Mouse (Mus musculus): Measurements from ENCODE around the gene Mthfd1.

The Mthfd1 gene

DNA sequence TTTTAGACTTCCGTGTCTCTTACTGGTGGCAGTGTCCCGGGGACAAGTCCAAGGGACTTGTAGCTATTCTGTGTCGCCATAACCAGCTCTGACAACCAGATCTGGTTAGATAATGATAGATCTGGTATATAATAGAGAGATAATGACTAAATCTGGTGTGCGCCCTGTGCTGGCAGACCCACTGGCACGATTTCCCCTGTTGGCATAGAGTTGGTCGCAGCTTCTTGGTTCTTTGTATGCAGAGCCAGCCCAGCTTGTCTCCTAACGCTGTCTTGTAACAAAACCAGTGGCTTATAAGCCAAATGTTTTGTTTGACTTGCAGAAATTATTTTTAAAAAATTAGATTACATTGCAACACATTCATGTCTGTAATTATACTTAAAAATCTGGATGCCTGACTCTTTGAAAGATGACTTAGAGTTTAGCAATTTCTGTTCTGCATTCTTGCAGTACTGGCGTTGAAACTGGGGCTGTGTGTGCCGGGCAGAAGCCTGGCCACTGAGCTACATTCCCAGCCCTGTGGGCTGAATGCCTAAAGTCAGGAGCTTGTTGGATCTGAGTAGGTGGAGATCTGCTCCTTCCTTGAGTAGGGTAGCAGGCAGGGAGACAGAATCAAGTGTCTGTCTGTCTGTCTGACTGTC lies 9.3 kb downstream of the Mthfd1 start:
- DNase-seq: peak; percentile 85

DNA sequence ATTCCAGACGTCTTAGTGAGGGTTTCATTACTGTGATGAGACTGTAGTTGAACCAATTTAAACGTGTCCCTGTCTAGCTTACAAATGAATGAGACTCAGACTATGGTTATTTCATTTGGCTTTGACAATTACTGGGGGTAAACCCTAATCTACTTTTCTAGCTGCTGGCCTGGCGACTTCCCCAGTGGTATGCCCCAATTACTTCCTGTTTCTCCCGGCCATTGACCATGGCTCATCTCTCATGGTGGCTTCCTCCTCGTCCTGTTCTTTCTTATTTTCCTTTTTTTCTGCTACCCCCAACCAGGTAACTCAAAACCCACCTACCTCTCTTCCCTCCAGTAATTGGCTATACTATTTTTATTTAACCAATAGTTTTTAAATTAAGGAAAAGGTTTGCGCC lies 9.9 kb downstream of the Mthfd1 start:
- no peak for DNase-seq

DNA sequence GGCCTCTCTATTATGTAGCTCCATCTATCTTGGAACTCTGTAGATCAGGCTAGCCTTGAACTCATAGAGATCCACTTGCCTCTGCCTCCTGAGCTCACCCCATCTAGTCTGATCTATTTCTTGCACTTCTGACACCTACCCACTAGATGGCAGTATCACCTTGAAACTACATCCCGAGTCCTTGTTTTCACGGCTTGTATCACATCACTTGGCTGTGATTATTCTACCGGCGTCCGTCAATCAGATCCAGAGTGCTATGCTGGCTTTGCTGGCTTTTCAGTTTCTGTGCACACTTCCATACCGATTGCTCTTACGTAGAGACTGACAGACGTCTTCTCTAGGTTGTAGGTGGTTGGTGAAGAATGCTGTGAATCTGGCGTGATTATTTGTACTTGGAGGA lies 11.8 kb downstream of the Mthfd1 start:
- DNase-seq: peak; percentile 58

DNA sequence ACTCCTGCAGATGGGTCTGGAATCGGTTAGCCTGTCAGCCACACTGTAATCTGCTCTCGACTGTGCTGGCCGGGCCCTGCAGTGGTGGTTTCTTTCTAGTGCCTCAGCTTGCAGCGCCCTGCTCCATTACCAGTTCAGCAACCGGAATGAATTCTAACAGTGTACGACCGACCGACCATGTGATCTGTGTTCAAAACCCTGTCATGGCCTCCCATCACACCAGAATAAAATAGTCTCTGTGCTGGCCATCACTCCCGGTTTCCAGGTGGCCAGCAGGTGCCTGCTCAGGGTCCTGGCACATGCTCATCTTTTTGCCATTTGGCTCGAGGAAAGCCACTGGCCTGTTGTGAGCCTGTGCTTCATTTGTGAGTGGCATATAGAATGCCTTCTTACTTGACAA lies 13.6 kb downstream of the Mthfd1 start:
- no peak for DNase-seq

DNA sequence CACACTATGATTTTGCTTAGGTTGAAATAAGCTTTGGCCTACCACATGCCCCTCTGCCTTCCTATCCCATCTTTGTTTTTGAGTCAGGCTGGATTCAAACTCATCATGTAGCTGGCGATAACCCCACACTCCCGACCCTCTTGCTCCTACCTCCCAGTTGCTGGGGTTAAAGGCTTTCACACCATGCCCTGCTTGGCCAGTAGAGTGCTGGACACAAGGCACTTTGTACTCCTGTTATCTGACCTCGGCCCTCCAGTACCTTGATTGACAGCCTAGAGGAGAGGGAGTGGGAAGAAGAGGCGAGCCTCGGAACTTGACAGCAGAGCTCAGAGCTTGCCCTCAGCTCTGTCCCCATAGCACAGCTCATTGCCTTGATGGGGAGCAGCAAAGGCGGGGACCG lies 14.1 kb downstream of the Mthfd1 start:
- no peak for DNase-seq

DNA sequence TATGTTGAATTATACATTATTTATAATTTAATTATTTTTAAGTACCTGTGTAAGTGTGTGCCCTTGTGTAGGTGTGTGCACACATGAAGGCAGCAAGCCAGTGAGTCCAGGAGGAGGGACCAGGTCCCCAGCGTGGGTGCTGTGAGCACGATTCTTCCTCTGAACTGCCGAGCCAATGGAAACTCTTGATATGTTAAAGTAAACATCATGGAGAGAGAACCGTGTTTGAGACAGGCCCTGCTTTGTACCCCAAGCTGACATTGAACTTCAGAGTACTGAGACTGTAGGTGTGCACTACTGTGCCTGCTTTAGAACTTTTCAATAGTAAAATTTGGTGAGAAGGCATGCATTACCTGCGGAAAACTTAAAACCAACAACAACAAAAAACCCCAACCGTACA lies 16.4 kb downstream of the Mthfd1 start:
- no peak for DNase-seq

DNA sequence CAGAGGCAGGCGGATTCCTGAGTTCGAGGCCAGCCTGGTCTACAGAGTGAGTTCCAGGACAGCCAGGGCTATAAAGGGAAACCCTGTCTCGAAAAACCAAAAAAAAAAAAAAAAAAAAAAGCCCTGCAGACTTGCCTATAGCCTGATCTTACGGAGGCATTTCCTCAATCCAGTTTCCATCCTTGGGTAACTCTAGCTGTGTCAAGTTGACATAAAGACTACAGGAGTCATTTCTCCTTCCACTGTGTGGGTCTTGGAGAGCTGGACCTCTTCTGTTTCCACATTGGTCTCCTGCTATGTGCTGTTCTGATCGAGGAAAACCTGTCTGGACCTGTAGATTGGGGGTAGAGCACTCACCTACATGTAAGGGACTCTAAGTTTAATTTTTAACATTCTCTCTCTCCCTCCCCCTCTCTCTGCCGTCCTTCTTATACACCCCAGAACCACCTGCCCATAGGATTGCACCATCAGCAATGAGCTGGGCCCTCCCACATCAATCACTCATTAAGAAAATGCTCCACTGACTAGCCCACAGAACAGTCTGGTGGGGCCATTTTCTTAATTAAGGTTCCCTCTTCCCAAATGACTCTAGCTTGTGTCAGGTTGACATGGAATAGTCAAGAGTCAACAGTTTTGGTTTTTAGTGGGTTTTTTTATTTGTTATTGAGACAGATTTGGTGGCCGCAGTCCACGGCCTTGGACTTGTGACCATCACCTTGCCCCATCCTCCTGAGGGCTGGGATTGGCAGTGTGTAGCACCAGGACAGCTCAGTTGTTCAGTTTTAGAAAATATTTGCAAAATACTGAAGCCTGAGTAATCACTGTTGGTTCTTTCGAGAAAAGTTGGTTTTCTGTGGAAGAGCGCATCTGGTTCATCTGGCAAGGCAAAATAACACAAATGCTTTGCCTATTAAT lies 17.8 kb downstream of the Mthfd1 start:
- DNase-seq: no peak

DNA sequence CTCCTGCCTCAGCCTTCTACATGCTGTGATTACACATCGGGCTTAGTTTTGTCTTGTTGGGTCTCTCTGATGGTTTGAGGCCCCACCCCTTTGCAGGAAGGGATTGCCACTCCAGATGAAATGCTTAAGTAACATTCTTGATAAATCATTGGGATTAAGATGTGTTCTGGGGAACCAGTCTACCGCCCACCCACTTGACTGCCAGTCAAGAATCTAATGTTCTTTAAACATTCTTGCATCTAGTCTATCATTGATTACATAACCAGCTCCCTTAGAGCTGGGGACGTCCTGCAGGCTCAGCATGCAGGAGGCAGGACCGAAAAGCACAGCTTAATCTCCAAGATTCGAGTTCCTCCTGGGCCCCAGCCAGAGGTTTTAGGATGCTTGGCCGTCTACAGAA lies 23.1 kb downstream of the Mthfd1 start:
- peak; percentile 40 for DNase-seq

DNA sequence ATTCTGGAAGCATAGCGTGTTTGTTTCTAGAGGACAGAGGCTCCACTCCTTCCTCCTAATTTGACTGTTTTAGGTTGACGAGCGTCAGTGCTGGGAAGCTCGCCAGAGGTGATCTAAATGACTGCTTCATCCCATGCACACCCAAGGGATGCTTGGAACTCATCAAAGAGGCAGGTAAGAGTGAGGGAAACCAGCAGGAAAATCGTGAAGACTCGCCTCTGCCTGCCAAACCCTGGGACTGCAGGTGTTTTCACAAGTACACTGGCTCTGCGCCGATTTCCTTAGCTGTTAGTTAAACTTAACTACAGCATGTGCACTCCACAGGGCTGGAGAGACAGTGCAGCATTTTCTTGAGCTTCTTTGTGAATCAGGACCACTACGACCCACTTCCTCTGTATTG lies 25.5 kb downstream of the Mthfd1 start:
- DNase-seq: peak; percentile 45

DNA sequence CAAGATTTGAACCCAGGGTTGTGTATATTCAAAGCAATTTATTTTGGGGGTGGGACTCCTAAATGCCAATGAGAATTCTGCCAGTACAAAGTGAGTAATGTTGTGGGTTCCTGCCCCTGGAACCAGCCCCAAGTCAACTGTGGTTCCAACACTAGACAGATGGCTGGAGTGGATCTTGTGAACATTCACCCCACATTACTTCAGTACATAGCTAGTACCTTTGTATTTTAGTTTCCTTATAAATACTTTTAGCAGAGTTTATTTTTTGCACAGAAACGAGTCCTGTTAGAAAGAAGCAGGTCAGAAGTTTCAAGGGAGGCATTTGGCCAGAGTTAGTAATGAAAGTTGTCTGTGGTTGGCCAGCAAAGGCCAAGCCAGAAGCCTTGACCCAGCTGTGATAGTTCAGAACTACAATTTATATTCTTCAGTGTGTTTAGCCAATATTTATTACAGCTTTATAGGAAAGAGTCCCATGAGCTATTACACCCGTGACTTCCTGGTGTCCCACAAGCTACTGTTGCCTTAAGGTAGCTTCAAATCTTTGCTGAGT lies 26.1 kb downstream of the Mthfd1 start:
- no peak for DNase-seq

DNA sequence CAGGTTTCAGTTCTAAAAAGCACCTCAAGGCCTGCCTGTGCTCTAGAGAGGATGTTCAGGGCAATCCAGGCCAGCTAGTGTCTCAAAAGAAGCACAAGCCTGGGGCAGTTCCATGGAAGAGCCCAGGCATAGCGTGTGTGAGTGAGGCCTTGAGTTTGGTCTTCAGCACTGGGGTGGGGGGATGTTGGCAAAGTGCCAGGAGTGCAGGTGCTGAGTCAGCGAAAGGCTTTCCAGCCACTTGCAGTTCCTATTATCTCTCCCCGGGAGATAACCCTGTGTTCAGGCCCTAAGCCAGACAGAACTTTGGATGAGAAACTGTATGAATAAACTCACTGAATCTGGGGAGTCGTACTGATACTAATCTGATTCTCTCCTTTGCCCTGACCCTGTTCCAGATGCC lies 27.0 kb downstream of the Mthfd1 start:
- DNase-seq: no peak

DNA sequence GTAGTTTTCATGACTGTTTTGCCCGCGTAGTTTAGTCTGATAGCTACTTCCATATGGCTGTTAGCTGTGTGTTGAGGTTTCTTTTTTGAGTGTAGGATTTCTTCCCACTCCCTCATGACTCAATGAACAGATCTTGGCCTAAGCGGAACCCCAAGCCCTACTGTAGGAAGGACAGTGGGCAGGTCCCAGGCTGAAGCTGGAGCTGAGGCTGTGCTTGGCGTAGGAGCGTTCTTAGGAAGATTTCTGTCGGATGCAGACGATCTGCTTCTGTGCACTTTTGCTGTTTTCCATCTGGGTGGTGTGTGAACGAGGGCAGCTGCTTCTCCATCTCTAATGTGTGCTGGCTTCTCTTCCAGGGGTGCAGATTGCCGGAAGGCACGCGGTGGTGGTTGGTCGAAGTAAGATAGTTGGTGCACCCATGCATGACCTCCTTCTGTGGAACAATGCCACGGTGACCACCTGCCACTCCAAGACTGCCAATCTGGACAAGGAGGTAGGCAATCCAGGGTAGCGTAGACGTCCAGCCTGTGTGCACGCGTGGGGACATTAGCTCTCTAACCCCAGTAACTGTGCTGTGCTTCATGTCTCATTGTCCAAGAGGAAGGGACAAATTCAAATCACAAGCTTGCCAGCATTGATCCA lies 27.6 kb downstream of the Mthfd1 start:
- no peak for DNase-seq

DNA sequence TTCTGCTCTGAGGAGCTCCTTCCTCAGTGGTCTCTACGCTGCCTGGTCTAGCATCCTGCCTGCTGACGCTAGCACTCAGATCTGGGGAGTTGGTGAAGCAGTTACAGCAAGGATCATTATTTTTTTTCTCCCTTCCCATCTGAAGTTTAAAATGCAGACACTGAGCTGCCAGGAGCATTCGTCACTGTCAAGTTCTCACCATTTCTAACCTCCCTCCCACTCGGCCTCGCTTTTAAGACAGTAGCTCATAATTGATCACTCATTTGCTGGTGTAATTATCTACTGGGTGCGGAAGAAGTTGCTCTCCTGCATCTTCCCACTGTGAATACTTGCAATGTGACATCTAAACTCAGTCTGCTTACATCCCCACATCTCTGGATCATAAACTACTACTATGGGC lies 30.3 kb downstream of the Mthfd1 start:
- no peak for DNase-seq

DNA sequence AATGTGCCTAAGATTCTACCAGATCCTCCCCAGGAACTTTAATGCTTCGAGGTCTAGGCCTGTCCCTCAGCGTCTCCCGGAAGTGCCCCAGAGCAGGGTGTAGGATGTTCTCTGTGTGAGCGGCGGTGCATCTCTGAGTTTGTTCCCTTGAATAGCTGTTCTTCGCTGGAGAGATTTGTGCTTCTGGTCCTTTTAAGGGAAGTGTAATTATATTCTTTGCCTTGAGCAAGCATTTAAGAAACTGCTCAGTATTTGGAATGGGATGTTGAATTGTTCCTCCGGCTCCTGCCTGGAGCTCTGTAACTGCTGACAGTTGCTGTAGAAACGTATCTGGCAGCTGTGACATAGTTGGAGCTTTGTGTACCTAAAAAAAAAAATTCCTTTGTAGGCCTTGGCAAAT lies 32.9 kb downstream of the Mthfd1 start:
- DNase-seq: peak; percentile 58

DNA sequence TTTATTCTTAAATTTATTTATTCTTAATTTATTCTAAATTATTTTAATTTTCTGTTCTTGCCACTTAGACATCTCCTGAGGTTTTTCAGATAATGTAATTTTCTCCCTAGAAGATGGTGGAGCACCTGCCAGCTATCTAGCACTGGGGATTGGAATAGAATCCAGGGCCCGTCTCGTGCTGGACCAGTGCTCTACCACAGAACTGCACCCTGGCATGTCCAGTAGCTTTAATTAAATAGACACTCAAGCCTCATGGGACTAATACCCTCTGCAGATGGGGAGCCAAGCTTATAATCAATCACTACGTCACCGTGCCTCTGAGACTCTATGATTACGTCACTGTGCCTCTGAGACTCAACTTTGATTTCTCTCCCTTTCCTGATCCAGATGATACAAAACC lies 33.4 kb downstream of the Mthfd1 start:
- no peak for DNase-seq

DNA sequence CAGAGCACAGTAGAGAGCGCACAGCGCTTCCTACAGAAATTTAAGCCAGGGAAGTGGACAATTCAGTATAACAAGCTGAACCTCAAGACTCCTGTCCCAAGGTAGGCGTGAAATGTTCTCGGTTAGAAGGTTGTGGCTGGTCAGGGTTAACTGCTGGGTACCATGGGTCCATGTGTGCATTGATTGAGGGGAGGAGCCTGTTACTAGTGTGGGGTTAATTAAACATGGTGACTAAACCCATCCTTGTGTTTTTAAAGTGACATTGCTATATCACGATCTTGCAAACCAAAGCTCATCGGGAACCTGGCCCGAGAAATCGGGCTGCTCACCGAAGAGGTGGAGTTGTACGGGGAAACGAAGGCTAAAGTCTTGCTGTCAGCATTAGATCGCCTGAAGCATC lies 34.3 kb downstream of the Mthfd1 start:
- no peak for DNase-seq

DNA sequence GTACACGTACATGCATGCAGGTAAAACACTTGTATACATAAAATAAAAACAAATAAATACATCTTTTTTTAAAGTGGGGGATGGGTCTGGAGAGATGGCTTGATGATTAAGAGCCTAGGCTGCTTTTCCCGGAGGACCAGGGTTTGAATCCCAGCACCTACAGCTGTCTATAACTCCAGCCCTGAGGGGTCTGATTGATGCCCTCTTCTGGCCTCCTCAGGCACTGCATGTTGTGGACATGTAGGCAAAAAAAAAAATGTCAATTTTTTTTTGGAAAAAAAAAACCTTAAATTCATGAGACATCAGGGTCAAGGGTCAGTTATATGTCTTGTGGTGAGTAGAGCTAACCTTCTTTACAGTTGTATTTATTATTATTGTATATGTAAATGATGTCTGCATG lies 35.2 kb downstream of the Mthfd1 start:
- no peak for DNase-seq

DNA sequence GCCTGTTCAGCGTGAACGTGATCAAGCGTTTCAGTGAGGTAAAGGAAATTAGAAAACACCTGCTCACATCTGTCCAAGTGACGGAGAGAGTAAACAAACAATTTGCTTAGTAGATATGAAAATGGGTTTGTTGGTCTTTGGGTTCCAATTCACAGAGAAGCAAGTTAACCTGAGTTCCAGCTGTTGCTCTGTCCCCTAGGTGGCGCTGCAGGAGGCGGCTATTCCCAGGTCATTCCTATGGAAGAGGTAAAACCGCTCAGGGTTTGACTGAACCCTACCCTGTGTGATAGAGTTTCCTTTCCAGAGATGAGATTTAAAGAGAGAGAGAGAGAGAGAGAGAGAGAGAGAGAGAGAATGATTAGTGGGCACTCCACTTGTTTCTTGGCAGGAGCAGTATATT lies 38.1 kb downstream of the Mthfd1 start:
- DNase-seq: no peak

DNA sequence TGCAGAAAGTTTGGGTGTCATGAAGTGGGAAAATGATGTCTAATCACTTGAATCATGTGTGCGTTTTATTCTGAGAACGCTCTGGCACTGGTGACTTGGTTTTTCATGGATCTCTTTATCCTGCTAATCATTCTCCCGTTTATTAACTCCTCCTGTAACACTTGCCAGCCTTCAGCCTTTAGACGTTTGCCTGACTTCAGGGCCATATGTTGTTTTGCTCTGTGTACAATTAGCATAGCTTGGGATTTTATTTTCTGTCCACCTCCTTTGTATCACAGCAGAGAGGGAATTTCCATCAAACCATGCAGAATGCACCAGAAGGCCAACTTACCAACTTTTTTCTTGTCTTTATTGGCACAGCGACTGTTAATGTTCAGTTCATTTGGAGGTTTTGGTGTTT lies 42.7 kb downstream of the Mthfd1 start:
- no peak for DNase-seq

DNA sequence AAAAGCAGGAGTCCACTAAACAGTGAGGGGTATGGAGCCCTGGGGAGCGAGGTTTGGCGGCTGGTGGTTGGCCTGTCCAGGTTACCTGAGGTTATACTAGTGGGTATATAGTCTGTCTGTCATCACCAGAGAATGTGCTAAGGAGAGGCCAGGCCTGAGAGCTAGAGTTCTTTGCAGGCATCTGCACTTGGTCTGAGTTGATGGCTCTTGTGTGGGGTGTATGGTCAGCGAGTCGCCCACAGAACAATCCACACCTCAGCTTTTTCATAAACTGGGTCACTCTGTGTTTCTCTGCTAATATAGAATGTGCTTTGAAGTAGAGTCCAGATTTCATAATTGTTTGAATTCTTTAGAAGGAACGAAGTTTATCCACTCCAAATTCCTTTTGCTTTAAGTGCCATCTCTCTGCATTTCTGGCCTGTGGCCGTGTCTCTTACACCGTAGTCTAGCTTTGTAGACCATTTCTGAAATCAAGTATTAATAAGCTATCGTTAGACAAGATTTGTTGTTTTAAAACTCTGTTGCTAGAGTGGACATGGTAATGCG lies 44.3 kb downstream of the Mthfd1 start:
- DNase-seq: no peak

DNA sequence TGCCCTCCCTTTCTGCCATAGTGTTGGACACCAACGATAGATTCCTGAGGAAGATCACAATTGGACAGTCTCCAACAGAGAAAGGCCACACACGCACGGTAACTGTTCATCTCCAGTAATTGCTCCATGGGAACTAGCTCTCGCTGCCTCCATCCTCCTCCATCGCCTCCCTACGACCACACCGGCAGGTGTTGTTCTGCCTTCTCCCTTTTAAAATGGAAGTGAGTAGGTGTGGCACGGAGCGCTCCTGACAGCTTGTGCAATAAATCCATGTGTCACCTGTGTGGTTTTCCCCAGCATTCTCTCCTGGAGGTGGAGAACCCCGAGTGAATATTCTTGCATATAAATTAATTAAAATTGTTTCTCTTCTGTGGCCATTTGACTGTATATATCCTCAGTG lies 45.3 kb downstream of the Mthfd1 start:
- DNase-seq: no peak

DNA sequence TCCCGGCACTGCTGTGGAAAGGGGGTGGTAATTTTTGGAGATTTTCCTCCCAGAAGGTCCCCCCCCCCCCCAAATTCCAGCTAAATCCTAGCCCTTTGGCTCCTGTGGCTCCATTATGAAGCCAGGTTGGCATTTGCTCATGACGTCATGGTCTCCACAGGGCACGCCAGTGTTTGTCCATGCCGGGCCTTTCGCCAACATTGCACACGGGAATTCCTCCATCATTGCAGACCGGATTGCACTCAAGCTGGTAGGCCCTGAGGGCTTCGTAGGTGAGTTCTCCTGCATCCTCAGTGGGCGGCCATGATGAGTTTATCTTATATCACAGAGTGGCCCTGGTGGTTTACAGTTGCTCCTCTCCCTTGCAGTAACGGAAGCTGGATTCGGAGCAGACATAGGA lies 48.4 kb downstream of the Mthfd1 start:
- no peak for DNase-seq

DNA sequence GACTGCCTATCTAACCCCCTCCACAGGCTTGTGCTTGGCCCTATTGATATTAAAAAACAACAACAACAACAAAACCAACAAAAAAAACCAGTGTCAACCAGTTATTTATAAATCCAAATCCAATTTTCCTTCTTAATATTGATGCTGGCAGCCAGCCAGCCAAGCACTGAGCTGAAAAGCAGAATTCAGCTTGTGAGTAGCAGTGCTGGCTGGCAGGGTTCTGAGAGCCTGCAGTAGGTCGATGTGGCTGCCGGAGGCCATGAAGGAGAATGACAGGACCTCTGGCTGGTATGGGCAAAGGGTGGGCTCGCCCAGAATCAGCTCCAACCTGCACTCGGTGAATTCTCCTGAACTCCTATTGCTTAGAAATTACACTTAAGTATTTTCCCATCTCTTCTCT lies 49.1 kb downstream of the Mthfd1 start:
- DNase-seq: no peak

DNA sequence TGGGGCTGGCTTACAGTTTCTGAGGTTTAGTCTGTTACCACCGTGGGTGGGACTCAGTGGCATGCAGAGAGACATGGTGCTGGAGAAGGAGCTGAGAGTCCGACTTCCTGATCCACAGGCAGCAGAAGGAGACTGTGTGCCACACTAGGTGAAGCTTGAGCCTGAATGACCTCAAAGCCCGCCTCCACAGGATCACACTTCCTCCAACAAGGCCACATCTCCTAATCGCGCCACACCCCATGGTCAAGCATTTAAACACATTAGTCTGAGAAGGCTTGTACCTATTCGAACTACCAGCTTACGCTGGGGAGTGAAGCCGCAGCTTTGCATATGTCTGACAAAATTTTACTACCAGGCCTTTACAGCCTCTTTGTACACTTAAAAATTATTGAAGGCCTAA lies 50.0 kb downstream of the Mthfd1 start:
- DNase-seq: no peak
